Mouse (Mus musculus) erythroblast, embryonic 14.5 days (primary cell): ENCODE results near the gene Thsd4.

ENCODE experiments used
- GATA1 ChIP-seq: IDR thresholded peaks from 2 replicates; pipeline ENCODE4 v1.6.1; 2012; ENCODE audit warnings: low read length, inconsistent platforms, mixed read lengths
- TAL1 ChIP-seq: IDR thresholded peaks from 3 replicates; pipeline ENCODE4 v1.6.1; 2012; ENCODE audit warnings: low read length, inconsistent platforms, mixed read lengths

DNA sequence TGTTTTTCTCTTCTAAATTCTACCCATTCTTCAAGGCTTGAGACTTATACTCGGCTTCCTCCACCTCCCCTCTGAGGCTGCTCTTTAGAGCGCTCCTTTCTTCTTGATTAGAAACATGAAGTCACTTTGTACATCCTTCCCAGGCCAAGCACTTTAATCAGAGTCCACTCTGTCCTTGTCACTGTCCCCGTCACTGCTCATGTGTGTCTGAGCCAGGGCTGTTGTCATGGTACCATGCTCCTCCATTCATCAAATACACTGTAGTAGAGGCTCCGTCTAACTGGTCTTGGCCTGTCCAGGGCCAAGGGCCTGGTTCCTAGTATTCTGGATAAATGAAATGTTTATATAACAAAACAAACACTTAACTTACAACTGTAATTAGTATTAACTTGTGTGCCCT lies 494.6 kb downstream of the Thsd4 start:
- TF ChIP-seq TAL1 = no peak
- no peak for TF ChIP-seq GATA1
